ENCODE assay signal across 9 mouse cellular contexts in the genomic region with DNA sequence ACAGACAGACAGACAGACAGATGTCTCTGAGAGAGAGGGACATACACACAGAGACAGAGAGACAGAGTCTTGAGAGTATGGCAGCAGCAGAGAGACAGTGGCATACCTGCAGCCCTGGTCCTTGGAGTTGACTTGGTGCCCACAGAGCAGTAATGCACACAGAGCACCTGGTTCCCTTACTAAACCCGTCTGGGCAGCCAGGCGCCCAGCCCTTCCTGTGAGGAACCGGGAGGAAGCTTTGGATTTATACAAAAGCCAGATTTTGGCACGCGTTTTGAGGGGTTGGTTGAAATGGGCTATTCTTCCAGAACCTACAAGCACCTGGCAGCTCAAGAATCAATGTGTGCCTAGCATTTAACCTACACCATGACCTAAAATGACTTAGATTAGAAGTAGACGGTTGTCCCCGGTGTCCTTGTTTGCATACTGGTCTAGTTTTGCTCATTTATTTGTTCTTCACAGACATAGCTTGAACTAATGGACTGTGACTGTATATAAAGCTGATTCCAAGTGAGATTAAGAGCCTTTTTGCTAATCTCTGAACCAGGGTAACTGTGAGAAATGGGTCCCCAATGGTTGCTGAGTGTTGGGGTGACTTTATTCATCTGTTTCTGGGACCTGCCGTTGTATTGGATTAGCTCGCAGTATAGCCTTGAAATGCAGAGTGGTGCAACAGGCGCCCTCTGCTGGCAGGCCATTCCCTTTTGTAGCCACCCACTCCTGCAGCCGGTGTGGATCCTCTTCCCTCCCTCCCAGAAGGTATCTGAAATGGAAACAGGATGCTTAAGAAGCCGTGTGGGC.
DNase-seq lines count a peak whose midpoint lies in the region; ATAC-seq and TF ChIP-seq lines count a peak whose summit lies in the region.
"Had no signal": no experiment of that assay in that cellular context is flagged by ENCODE, and none has a peak within 500 bp of the region (broad histone marks: within the 10 kb centered on the region; RNA-seq: fewer than 3 reads in every experiment).

No protein-coding gene starts in this region.

- no peak for TF ChIP-seq POLR2A in ES-Bruce4 (IDR thresholded peaks at IDR 0.05; ENCODE audit: insufficient read depth, low read length)
- TF ChIP-seq POLR2A in lung, adult 2 months (IDR thresholded peaks at IDR 0.05; ENCODE audit: borderline replicate concordance, extremely low read depth, low read depth, low read length): no peak
- no peak for TF ChIP-seq POLR2A in olfactory bulb, adult 2 months (IDR thresholded peaks at IDR 0.05; ENCODE audit: insufficient read depth, low read depth, low read length)

- no peaks in the 10 kb centered on the region for H3K9me3 ChIP-seq in ES-Bruce4 (replicated peaks; ENCODE audit: control insufficient read depth, insufficient read depth, low read length, poor library complexity, severe bottlenecking)
- no peaks in the 10 kb centered on the region for H3K9me3 ChIP-seq in forebrain, embryonic 13.5 days (replicated peaks)
- H3K9me3 ChIP-seq: limb, embryonic 13.5 days had no signal

- H3K4me1 ChIP-seq in ES-Bruce4 (ENCODE audit: control insufficient read depth, insufficient read depth, low read length): peaks cover 15% of the 10 kb centered on the region
- H3K4me1 ChIP-seq in forebrain, embryonic 13.5 days: peaks cover 46% of the 10 kb centered on the region
- peaks cover 26% of the 10 kb centered on the region for H3K4me1 ChIP-seq in lung, adult 2 months (ENCODE audit: control insufficient read depth, insufficient read depth, low read length)
- H3K4me1 ChIP-seq in olfactory bulb, adult 2 months (ENCODE audit: control insufficient read depth, insufficient read depth, low read length): peaks cover 21% of the 10 kb centered on the region

- ATAC-seq in forebrain, embryonic 13.5 days: peak; percentile 82

- H3K27ac ChIP-seq in ES-Bruce4 (ENCODE audit: insufficient read depth, low read length): peak overlapping the region; percentile 23
- H3K27ac ChIP-seq in forebrain, embryonic 13.5 days: no peak overlapping the region
- no peak overlapping the region; the same call in 1 of the 2 replicates for H3K27ac ChIP-seq in olfactory bulb, adult 2 months (ENCODE audit: insufficient read depth, low read depth, low read length)
- H3K27ac ChIP-seq: limb, embryonic 13.5 days had no signal

- peak; percentile 93 for TF ChIP-seq CTCF in ES-Bruce4 (IDR thresholded peaks at IDR 0.05; ENCODE audit: low read depth, low read length)
- peak; percentile 92 for TF ChIP-seq CTCF in lung, adult 2 months (IDR thresholded peaks at IDR 0.05; ENCODE audit: insufficient read depth, low read length)
- TF ChIP-seq CTCF in olfactory bulb, adult 2 months (IDR thresholded peaks at IDR 0.05; ENCODE audit: insufficient read depth, low read depth, low read length): peak; percentile 86

- no peak overlapping the region for H3K4me3 ChIP-seq in ES-Bruce4 (ENCODE audit: low read depth, low read length)
- no peak overlapping the region for H3K4me3 ChIP-seq in forebrain, embryonic 13.5 days
- peak overlapping the region; percentile 15 for H3K4me3 ChIP-seq in lung, adult 2 months (replicated peaks; ENCODE audit: extremely low read depth, low read depth, low read length)
- peak overlapping the region; percentile 8; the same call in 1 of the 2 replicates for H3K4me3 ChIP-seq in olfactory bulb, adult 2 months (ENCODE audit: insufficient read depth, low read depth, low read length)
- H3K4me3 ChIP-seq: limb, embryonic 13.5 days had no signal

- intact Hi-C loops in heart, postnatal 10 days (cut with DNase I): loop anchor here (1.0 to 10.0 kb wide), 5 partner anchors 26 to 658 kb away; no protein-coding TSS in a partner anchor

- DNase-seq in c-Kit-positive CD71-negative TER-119-negative erythroid progenitor cells, embryonic 14.5 days (ENCODE audit: low read depth): peak; percentile 69
- DNase-seq in heart, postnatal 10 days: peak; percentile 86 to 92
- peak; percentile 87 to 94 for DNase-seq in kidney, postnatal 36 days
- peak; percentile 85 for DNase-seq in lung, adult 2 months
- DNase-seq in testis, postnatal 14 days (ENCODE audit: low spot score): peak; percentile 35

- H3K36me3 ChIP-seq in ES-Bruce4 (ENCODE audit: control insufficient read depth, insufficient read depth, low read length, poor library complexity, severe bottlenecking): peaks cover 2% of the 10 kb centered on the region; the same call in 1 of the 2 replicates
- no peaks in the 10 kb centered on the region; the same call in 1 of the 2 replicates for H3K36me3 ChIP-seq in forebrain, embryonic 13.5 days (ENCODE audit: poor library complexity, severe bottlenecking)
- H3K36me3 ChIP-seq: limb, embryonic 13.5 days had no signal

- no peak overlapping the region for H3K9ac ChIP-seq in ES-Bruce4 (ENCODE audit: low read depth, poor library complexity, severe bottlenecking)
- H3K9ac ChIP-seq in forebrain, embryonic 13.5 days: no peak overlapping the region
- H3K9ac ChIP-seq: limb, embryonic 13.5 days had no signal

- 37% methylated on average over 12 of the region's 12 CpGs for WGBS in forebrain, embryonic 13.5 days
- 13% methylated on average over 12 of the region's 12 CpGs for WGBS in lung, adult 2 months
- WGBS in olfactory bulb, adult 2 months: 34% methylated on average over 12 of the region's 12 CpGs

- no peak overlapping the region for H3K4me2 ChIP-seq in forebrain, embryonic 13.5 days
- H3K4me2 ChIP-seq: limb, embryonic 13.5 days had no signal

- no peak for TF ChIP-seq EP300 in ES-Bruce4 (IDR thresholded peaks at IDR 0.05; ENCODE audit: insufficient read depth, low read depth, low read length)

- no peaks in the 10 kb centered on the region for H3K27me3 ChIP-seq in ES-Bruce4 (ENCODE audit: control insufficient read depth, insufficient read depth, low read length, poor library complexity, severe bottlenecking)
- H3K27me3 ChIP-seq in forebrain, embryonic 13.5 days: no peaks in the 10 kb centered on the region
- H3K27me3 ChIP-seq: limb, embryonic 13.5 days had no signal

Comparison
In these comparisons a context has a peak if more than half of its experiments do, and no peak if none do; other contexts are left out.
1. H3K4me3 ChIP-seq: peak in lung, adult 2 months (single experiment) and olfactory bulb, adult 2 months (single experiment); none in ES-Bruce4 (single experiment) and forebrain, embryonic 13.5 days (single experiment).
2. DNase-seq: peak in every context shown above with its lines; median percentile 90 in kidney, postnatal 36 days; 89 in heart, postnatal 10 days; 85 in lung, adult 2 months; 69 in c-Kit-positive CD71-negative TER-119-negative erythroid progenitor cells, embryonic 14.5 days; 35 in testis, postnatal 14 days.
3. Peak in every context shown above with its lines, with median percentiles within 50 percentile points of each other: CTCF ChIP-seq.